Mouse (Mus musculus) liver, embryonic 11.5 days (tissue): ENCODE results near the gene Trrap. TPM values are rescaled to one million over a fixed set of nuclear protein-coding genes. Genes with fewer than 3 reads are reported as not detected.

Source experiments
- ATAC-seq: fragments of 200-750 bp; cut with Nextera tagmentation; replicated peaks from 2 replicates; pipeline ENCODE4 v1.8.0; 2017; ENCODE audit warnings: moderate number of reproducible peaks, mild to moderate bottlenecking, moderate TSS enrichment, moderate library complexity; ENCODE audit not compliant: low FRiP score
- DNase-seq: peaks from one replicate; pipeline ENCODE4 v3.0.0-alpha.2; 2017; ENCODE audit warnings: low spot score
- H3K27ac ChIP-seq: fragments of 300-500 bp; sonication (generic); 2 replicates; pipeline ENCODE4 v1.5.1; 2014; ENCODE audit warnings: mild to moderate bottlenecking, low read depth, low read length, control low read depth
- H3K27me3 ChIP-seq: fragments of 300-500 bp; sonication (generic); replicated peaks from 2 replicates; pipeline ENCODE4 v1.6.1; 2014; ENCODE audit warnings: low read length, mixed read lengths; ENCODE audit not compliant: control insufficient read depth, insufficient read depth
- H3K36me3 ChIP-seq: fragments of 300-500 bp; sonication (generic); 2 replicates; pipeline ENCODE4 v1.6.1; 2014; ENCODE audit warnings: mild to moderate bottlenecking, low read length, moderate library complexity, mixed read lengths; ENCODE audit not compliant: control insufficient read depth, insufficient read depth
- H3K4me1 ChIP-seq: fragments of 300-500 bp; sonication (generic); replicated peaks from 2 replicates; pipeline ENCODE4 v1.6.1; 2014; ENCODE audit warnings: low read length, mixed read lengths; ENCODE audit not compliant: control insufficient read depth, insufficient read depth
- H3K4me2 ChIP-seq: fragments of 300-500 bp; sonication (generic); 2 replicates; pipeline ENCODE4 v1.6.1; 2014; ENCODE audit warnings: mild to moderate bottlenecking, control low read depth, moderate library complexity
- H3K4me3 ChIP-seq: fragments of 300-500 bp; sonication (generic); 2 replicates; pipeline ENCODE4 v1.5.1; 2014; ENCODE audit warnings: low read depth, low read length, control low read depth
- H3K9ac ChIP-seq: fragments of 300-500 bp; sonication (generic); 2 replicates; pipeline ENCODE4 v1.6.1; 2014; ENCODE audit warnings: low read depth, low read length, control low read depth
- H3K9me3 ChIP-seq: fragments of 300-500 bp; sonication (generic); 2 replicates; pipeline ENCODE4 v1.6.1; 2016; ENCODE audit warnings: low read length, inconsistent platforms, mixed read lengths; ENCODE audit not compliant: control insufficient read depth
- WGBS: fragments of 180-500 bp; shearing (Covaris S2); extraction: QIAGEN DNeasy Blood & Tissue Kit; methylation state at CpG from one replicate; pipeline ENCODE4 v1.1.7; 2014; 5-methylcytosine and 5-hydroxymethylcytosine counted together
- polyA plus RNA-seq: library from polyadenylated mRNA; unstranded; fragments of >200 nt; fragmentation: Nextera tagmentation; extraction: Ambion mirVana; gene quantifications from 2 replicates; pipeline ENCODE4 v1.2.1, GENCODE M21; 2014

Trrap gene
- polyA plus RNA-seq, 1 experiment from 2014 or later: 64.2 TPM

DNA sequence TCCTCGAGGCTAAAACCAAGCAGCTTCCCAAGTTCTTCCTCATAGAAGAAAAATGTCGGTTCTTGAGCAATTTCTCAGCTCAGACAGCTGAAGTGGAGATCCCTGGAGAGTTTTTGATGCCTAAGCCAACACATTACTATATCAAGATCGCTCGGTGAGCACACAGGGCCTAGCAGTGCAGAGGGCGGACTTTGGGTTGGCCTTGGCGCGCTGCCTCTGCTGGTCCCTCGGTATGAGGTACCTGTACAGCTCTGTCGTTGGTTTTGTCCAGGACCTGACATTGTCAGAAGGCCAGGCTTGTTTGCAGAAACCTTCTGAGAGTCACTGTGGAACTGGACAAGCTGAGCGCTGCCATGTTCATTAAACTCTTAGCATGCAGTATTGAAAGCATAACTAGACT lies 82.4 kb downstream of the Trrap start:
- H3K36me3 ChIP-seq: peaks cover 75% of the 10 kb centered on the region
- no peak overlapping the region for H3K27ac ChIP-seq
- no peak overlapping the region for H3K4me2 ChIP-seq
- 93% methylated on average over 10 of the region's 10 CpGs for WGBS
- H3K4me1 ChIP-seq: no peaks in the 10 kb centered on the region
- H3K4me3 ChIP-seq: no peak overlapping the region
- no peak for ATAC-seq
- no peaks in the 10 kb centered on the region for H3K9me3 ChIP-seq
- H3K9ac ChIP-seq: no peak overlapping the region
- no peak for DNase-seq
- no peaks in the 10 kb centered on the region for H3K27me3 ChIP-seq

DNA sequence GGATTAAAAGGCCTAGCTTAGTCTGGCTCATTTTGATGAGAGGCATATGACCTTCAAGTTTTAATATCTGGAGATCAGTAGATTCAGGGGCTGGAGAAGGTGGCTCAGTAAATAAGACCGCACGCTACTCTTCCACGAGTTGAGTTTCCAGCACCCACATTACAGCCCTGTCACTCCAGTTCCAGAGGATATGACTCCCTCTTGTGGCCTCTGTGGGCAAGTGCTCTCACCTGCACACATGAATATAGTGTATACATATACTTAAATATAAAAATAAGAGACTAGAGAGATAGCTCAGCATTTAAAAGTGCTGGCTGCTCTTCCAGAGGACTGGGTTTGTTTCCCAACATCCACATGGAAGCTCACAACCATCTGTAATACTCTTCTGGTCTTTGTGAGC lies 84.3 kb downstream of the Trrap start:
- Histone ChIP-seq H3K9ac (no peak overlapping the region), H3K4me1 (no peaks in the 10 kb centered on the region), H3K4me2 (no peak overlapping the region), H3K27ac (no peak overlapping the region), H3K36me3 (peaks cover 69% of the 10 kb centered on the region), H3K4me3 (no peak overlapping the region), H3K27me3 (no peaks in the 10 kb centered on the region), H3K9me3 (no peaks in the 10 kb centered on the region)
- DNase-seq (no peak), ATAC-seq (no peak)
- WGBS: 88% methylated on average over 3 of the region's 3 CpGs

DNA sequence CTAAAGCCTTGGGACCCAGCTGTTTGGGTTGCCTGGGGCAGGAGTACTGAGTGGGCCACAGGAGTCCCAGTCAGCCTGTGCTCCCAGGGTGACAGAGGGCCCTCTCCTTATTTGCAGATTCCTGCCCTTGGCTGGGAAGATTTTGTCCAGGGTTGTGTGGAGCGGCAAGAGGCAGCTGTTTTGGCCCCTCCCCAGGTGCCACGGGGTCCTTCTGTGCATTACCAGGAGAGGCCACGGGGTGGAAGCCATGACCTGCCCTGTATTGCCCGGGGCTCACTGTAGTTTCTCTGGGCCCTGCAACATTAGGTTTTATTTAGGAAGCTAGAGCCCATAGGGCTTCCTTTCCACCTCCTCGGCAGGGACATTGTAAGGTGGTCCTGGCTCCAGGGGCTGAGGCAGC lies 86.4 kb downstream of the Trrap start:
- ATAC-seq (no peak), DNase-seq (no peak)
- 88% methylated on average over 5 of the region's 5 CpGs for WGBS
- Histone ChIP-seq H3K9ac (no peak overlapping the region), H3K27ac (no peak overlapping the region), H3K36me3 (peaks cover 67% of the 10 kb centered on the region), H3K27me3 (no peaks in the 10 kb centered on the region), H3K4me2 (no peak overlapping the region), H3K4me1 (no peaks in the 10 kb centered on the region), H3K4me3 (no peak overlapping the region), H3K9me3 (no peaks in the 10 kb centered on the region)

DNA sequence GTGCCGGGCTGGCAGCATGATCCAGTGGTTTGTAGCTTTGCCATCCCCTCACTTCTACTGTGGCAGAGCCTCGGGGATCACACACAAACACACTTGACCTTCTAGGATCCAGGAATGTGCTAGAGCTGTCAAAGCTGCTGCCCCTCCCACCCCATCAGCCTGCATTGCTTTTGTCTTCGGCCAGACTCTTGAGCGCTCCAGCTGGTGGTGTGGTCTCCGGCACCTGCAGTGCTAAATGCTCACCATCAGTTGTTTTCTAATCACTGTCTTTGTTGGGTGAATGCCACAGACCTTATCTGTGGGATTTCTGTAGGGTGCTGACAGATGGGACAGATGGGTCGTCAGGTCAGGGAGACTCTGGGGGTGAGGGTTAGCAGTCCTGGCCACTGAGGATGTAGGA lies 88.4 kb downstream of the Trrap start:
- Histone ChIP-seq H3K4me2 (no peak overlapping the region), H3K4me1 (no peaks in the 10 kb centered on the region), H3K27me3 (no peaks in the 10 kb centered on the region), H3K36me3 (peaks cover 69% of the 10 kb centered on the region), H3K27ac (no peak overlapping the region), H3K9me3 (peaks cover 7% of the 10 kb centered on the region), H3K4me3 (no peak overlapping the region), H3K9ac (no peak overlapping the region)
- 74% methylated on average over 6 of the region's 6 CpGs for WGBS
- DNase-seq (no peak), ATAC-seq (no peak)

DNA sequence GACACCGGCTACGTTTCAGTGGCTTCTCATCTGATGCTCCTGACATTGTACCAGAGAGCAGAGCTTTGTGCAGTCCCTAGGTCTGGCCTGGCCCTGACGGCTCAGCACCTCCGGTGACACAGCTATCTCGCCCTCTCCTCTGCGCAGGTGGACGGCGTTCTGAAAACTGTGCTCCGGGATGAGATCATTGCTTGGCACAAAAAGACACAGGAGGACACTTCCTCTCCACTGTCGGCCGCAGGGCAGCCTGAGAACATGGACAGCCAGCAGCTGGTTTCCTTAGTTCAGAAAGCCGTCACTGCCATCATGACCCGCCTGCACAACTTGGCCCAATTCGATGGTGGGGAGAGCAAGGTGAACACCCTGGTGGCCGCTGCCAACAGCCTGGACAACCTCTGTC lies 91.0 kb downstream of the Trrap start:
- Histone ChIP-seq H3K27me3 (no peaks in the 10 kb centered on the region), H3K36me3 (peaks cover 56% of the 10 kb centered on the region), H3K4me2 (no peak overlapping the region), H3K9ac (no peak overlapping the region), H3K27ac (no peak overlapping the region), H3K9me3 (peaks cover 11% of the 10 kb centered on the region), H3K4me1 (no peaks in the 10 kb centered on the region), H3K4me3 (no peak overlapping the region)
- ATAC-seq (no peak), DNase-seq (no peak)
- 92% methylated on average over 15 of the region's 15 CpGs for WGBS

DNA sequence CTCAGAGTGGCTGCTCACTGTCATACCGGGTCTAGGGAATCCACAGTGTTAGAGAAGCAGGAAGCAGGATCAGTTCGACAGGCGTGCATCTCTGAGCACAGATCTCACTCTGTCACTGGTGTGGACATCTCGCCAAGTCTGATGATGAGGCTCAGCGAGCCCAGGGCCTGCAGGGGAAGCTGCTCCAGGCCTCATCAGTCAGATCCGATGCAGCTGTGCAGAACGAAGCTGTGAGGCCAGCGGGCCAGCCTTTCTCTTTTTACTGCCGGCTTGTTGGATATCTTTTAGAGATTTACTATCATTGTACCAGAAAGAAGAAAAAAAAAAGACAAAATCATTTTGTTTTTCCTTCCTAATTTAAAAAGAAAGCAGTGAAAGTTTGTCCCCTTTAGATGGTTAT lies 91.8 kb downstream of the Trrap start:
- 94% methylated on average over 9 of the region's 9 CpGs for WGBS
- H3K4me3 ChIP-seq: no peak overlapping the region
- no peak overlapping the region for H3K4me2 ChIP-seq
- DNase-seq: no peak
- H3K9ac ChIP-seq: no peak overlapping the region
- no peaks in the 10 kb centered on the region for H3K4me1 ChIP-seq
- H3K36me3 ChIP-seq: peaks cover 48% of the 10 kb centered on the region
- no peak overlapping the region for H3K27ac ChIP-seq
- H3K9me3 ChIP-seq: peaks cover 11% of the 10 kb centered on the region
- no peak for ATAC-seq
- no peaks in the 10 kb centered on the region for H3K27me3 ChIP-seq

DNA sequence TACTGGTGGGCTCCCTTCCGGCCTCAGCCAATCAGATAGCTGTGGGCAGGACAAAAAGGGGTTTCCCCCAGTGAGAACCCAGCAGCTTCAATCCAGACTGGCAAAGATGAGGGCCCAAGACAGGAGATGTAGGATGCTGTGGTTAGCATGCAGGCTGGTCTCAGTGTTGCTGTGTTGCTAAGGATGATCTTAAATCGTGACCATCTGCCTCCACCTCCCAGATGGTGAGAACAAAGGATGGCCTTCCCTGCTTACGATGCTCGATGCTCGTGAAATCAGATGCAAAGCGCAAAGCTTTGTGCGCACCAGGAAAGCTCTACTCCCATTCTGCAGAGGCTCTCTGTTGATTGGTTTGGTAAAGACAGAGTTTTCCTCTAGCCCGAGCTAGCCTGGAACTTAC lies 93.4 kb downstream of the Trrap start:
- 95% methylated on average over 8 of the region's 8 CpGs for WGBS
- Histone ChIP-seq H3K4me3 (no peak overlapping the region), H3K27ac (no peak overlapping the region), H3K4me2 (no peak overlapping the region), H3K27me3 (no peaks in the 10 kb centered on the region), H3K9me3 (peaks cover 11% of the 10 kb centered on the region), H3K9ac (no peak overlapping the region), H3K36me3 (peaks cover 37% of the 10 kb centered on the region), H3K4me1 (no peaks in the 10 kb centered on the region)
- DNase-seq (no peak), ATAC-seq (no peak)

DNA sequence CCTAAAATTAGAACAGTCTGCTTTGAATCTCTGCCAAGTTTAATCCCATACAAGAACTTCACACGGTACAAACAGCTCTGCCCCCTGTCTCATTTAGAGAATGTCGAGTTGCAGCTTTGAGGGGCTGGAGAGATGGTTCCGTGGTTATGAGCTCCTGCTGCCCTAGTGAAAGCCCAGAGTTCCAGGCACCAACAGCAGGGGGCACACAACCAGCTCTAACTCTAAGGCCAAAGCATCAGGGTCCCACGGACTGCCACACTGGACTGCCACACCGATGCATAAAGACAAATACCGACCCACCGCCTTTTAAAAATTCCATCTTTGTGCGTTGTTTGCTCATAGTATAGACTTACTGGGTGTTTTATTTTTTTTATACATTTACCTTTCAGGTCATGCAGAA lies 99.4 kb downstream of the Trrap start:
- Histone ChIP-seq H3K27me3 (no peaks in the 10 kb centered on the region), H3K9me3 (no peaks in the 10 kb centered on the region), H3K27ac (no peak overlapping the region), H3K36me3 (no peaks in the 10 kb centered on the region), H3K9ac (no peak overlapping the region), H3K4me1 (no peaks in the 10 kb centered on the region), H3K4me2 (no peak overlapping the region), H3K4me3 (no peak overlapping the region)
- WGBS: 88% methylated on average over 8 of the region's 8 CpGs
- ATAC-seq: no peak
- no peak for DNase-seq

DNA sequence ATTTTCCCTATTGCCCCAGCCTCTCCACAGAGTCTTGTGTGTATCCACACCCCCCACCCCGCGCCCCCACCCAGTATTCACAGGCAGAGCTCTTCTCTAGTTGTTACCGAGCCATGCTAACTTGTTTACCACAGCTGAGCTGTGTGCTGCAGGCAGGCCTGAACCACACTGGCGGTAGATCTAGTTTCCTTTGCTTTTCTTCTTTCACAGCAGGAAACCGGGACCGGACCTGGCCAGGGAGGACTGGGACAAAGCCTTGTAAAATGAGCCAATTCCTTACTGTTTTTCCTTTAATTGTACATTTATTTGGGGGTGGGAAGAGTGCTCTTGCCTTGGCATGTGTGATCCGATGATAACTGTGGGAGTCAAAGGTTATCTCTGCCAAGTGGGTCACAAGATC lies 101.9 kb downstream of the Trrap start:
- WGBS: 75% methylated on average over 7 of the region's 7 CpGs
- no peaks in the 10 kb centered on the region for H3K36me3 ChIP-seq

More for the DNA sequence above, 101.9 kb downstream of the Trrap start:
- Histone ChIP-seq H3K9ac (no peak overlapping the region), H3K27me3 (no peaks in the 10 kb centered on the region), H3K27ac (no peak overlapping the region), H3K4me2 (no peak overlapping the region), H3K4me3 (no peak overlapping the region), H3K4me1 (no peaks in the 10 kb centered on the region), H3K9me3 (no peaks in the 10 kb centered on the region)
- DNase-seq (no peak), ATAC-seq (no peak)
